Mouse (Mus musculus): ENCODE measurements around the gene Nfix. TPM values are rescaled to one million over a fixed set of nuclear protein-coding genes. Genes with fewer than 3 reads are reported as not detected.

The Nfix gene
- total RNA-seq, 2 experiments from 2014 or later: 465 to 558 TPM

GRCm38 (mm10) chr8:84789855-84790486 is 10.2 kb downstream of the Nfix start:
- peak; percentile 93 for DNase-seq
- intact Hi-C loops (cut with DNase I): loop anchor here (1.0 kb wide), 1 partner anchor 15 kb away; no protein-coding TSS in a partner anchor
- Histone ChIP-seq H3K4me3 (peak overlapping the region; percentile 60), H3K27ac (peak overlapping the region; percentile 96)
- no peak for TF ChIP-seq CTCF (IDR thresholded peaks at IDR 0.05)

GRCm38 (mm10) chr8:84789345-84789744 is 10.8 kb downstream of the Nfix start:
- no peak for TF ChIP-seq CTCF (IDR thresholded peaks at IDR 0.05)
- no peak for DNase-seq
- intact Hi-C loops (cut with DNase I): loop anchor here (1.0 kb wide), 1 partner anchor 14 kb away; no protein-coding TSS in a partner anchor
- peak overlapping the region; percentile 60 for H3K4me3 ChIP-seq
- H3K27ac ChIP-seq: peak overlapping the region; percentile 96

- peak overlapping the region; percentile 96 for H3K27ac ChIP-seq
- H3K4me3 ChIP-seq: peak overlapping the region; percentile 60
- no peak for TF ChIP-seq CTCF (IDR thresholded peaks at IDR 0.05)
- DNase-seq: peak; percentile 93
- intact Hi-C loops (cut with DNase I): loop anchor here (1.0 kb wide), 1 partner anchor 14 kb away; no protein-coding TSS in a partner anchor
These were observed 11.2 kb downstream of the Nfix start for GRCm38 (mm10) chr8:84788896-84789295.

GRCm38 (mm10) chr8:84787523-84788302 is 12.4 kb downstream of the Nfix start:
- no peak for TF ChIP-seq CTCF (IDR thresholded peaks at IDR 0.05)
- H3K27ac ChIP-seq: peak overlapping the region; percentile 96
- DNase-seq: peak; percentile 58
- peak overlapping the region; percentile 60 for H3K4me3 ChIP-seq
- intact Hi-C loops (cut with DNase I): no loop called here

GRCm38 (mm10) chr8:84786801-84787467 is 13.2 kb downstream of the Nfix start:
- intact Hi-C loops (cut with DNase I): no loop called here
- TF ChIP-seq CTCF (IDR thresholded peaks at IDR 0.05): no peak
- no peak for DNase-seq
- Histone ChIP-seq H3K4me3 (peak overlapping the region; percentile 59), H3K27ac (peak overlapping the region; percentile 96)

GRCm38 (mm10) chr8:84785756-84786677 is 14.1 kb downstream of the Nfix start:
- peak overlapping the region; percentile 59 for H3K4me3 ChIP-seq
- DNase-seq: peak; percentile 87
- H3K27ac ChIP-seq: peak overlapping the region; percentile 96
- intact Hi-C loops (cut with DNase I): no loop called here
- no peak for TF ChIP-seq CTCF (IDR thresholded peaks at IDR 0.05)

GRCm38 (mm10) chr8:84785506-84785755 is 14.7 kb downstream of the Nfix start:
- TF ChIP-seq CTCF (IDR thresholded peaks at IDR 0.05): no peak
- Histone ChIP-seq H3K27ac (peak overlapping the region; percentile 96), H3K4me3 (peak overlapping the region; percentile 69)
- no peak for DNase-seq
- intact Hi-C loops (cut with DNase I): no loop called here

- intact Hi-C loops (cut with DNase I): no loop called here
- H3K27ac ChIP-seq: peak overlapping the region; percentile 96
- DNase-seq: peak; percentile 47
- no peak for TF ChIP-seq CTCF (IDR thresholded peaks at IDR 0.05)
- peak overlapping the region; percentile 69 for H3K4me3 ChIP-seq
These were observed 15.3 kb downstream of the Nfix start for GRCm38 (mm10) chr8:84784681-84785505.

- TF ChIP-seq CTCF (IDR thresholded peaks at IDR 0.05): no peak
These were observed 16.1 kb downstream of the Nfix start for GRCm38 (mm10) chr8:84783919-84784581.

GRCm38 (mm10) chr8:84783198-84783918 is 16.8 kb downstream of the Nfix start:
- intact Hi-C loops (cut with DNase I): no loop called here
- peak overlapping the region; percentile 69 for H3K4me3 ChIP-seq
- no peak for TF ChIP-seq CTCF (IDR thresholded peaks at IDR 0.05)
- no peak for DNase-seq
- peak overlapping the region; percentile 96 for H3K27ac ChIP-seq

More at GRCm38 (mm10) chr8:84783919-84784581, 16.1 kb downstream of the Nfix start:
- intact Hi-C loops (cut with DNase I): no loop called here
- peak; percentile 82 for DNase-seq
- H3K4me3 ChIP-seq: peak overlapping the region; percentile 69
- peak overlapping the region; percentile 96 for H3K27ac ChIP-seq
